Mouse (Mus musculus): ENCODE data around the gene Rassf1. TPM values are rescaled to one million over a fixed set of nuclear protein-coding genes. Genes with fewer than 3 reads are reported as not detected.

The Rassf1 gene
- 82.0 and 87.7 TPM in 2 replicates for polyA plus RNA-seq (2015; fragmentation: Nextera tagmentation; extraction: Ambion mirVana)

GRCm38 (mm10) chr9:107551117-107551889 is at the start of gene Rassf1:
Gene Rassf1, plus strand, starts transcription at chr9:107551555.
- Histone ChIP-seq H3K36me3 (no peaks in the 10 kb centered on the region), H3K9me3 (replicated peaks) (no peaks in the 10 kb centered on the region), H3K4me1 (peaks cover 72% of the 10 kb centered on the region), H3K4me2 (replicated peaks) (peak within 1 kb of the TSS; percentile 92), H3K27ac (replicated peaks) (peak within 1 kb of the TSS; percentile 85), H3K27me3 (no peaks in the 10 kb centered on the region), H3K9ac (peak within 1 kb of the TSS; percentile 59), H3K4me3 (replicated peaks) (peak within 1 kb of the TSS; percentile 51)
- ATAC-seq (ENCODE audit: insufficient number of reproducible peaks, low FRiP score, low TSS enrichment, low read depth) = peak; percentile 65
- under 1% methylated on average over 63 of the region's 63 CpGs for WGBS

- no peaks in the 10 kb centered on the region for H3K36me3 ChIP-seq
- H3K4me1 ChIP-seq = peaks cover 3% of the 10 kb centered on the region
- H3K4me3 ChIP-seq (replicated peaks) = no peak overlapping the region
- no peak overlapping the region for H3K9ac ChIP-seq
- no peak for ATAC-seq (ENCODE audit: insufficient number of reproducible peaks, low FRiP score, low TSS enrichment, low read depth)
- H3K27ac ChIP-seq (replicated peaks) = no peak overlapping the region
- H3K9me3 ChIP-seq (replicated peaks) = no peaks in the 10 kb centered on the region
- WGBS = 86% methylated on average over 12 of the region's 12 CpGs
- H3K4me2 ChIP-seq (replicated peaks) = no peak overlapping the region
- H3K27me3 ChIP-seq = no peaks in the 10 kb centered on the region
These were observed 49.1 kb upstream of the Rassf1 start for GRCm38 (mm10) chr9:107502131-107502846.

GRCm38 (mm10) chr9:107504662-107505537 is 46.5 kb upstream of the Rassf1 start:
- no peak overlapping the region for H3K4me3 ChIP-seq (replicated peaks)
- H3K27ac ChIP-seq (replicated peaks) = no peak overlapping the region
- H3K36me3 ChIP-seq = no peaks in the 10 kb centered on the region
- ATAC-seq (ENCODE audit: insufficient number of reproducible peaks, low FRiP score, low TSS enrichment, low read depth) = no peak
- WGBS = 56% methylated on average over 19 of the region's 19 CpGs
- H3K27me3 ChIP-seq = no peaks in the 10 kb centered on the region
- H3K9ac ChIP-seq = no peak overlapping the region
- no peak overlapping the region for H3K4me2 ChIP-seq (replicated peaks)
- H3K4me1 ChIP-seq = peaks cover 29% of the 10 kb centered on the region
- no peaks in the 10 kb centered on the region for H3K9me3 ChIP-seq (replicated peaks)

- H3K9me3 ChIP-seq (replicated peaks) = no peaks in the 10 kb centered on the region
These were observed 43.1 kb upstream of the Rassf1 start for GRCm38 (mm10) chr9:107508266-107508665.

GRCm38 (mm10) chr9:107510384-107511100 is 40.8 kb upstream of the Rassf1 start:
- Histone ChIP-seq H3K27ac (replicated peaks) (peak overlapping the region; percentile 68), H3K9ac (no peak overlapping the region), H3K27me3 (no peaks in the 10 kb centered on the region; the same call in 1 of the 2 replicates), H3K4me1 (peaks cover 52% of the 10 kb centered on the region), H3K9me3 (replicated peaks) (no peaks in the 10 kb centered on the region), H3K36me3 (no peaks in the 10 kb centered on the region), H3K4me2 (replicated peaks) (no peak overlapping the region), H3K4me3 (replicated peaks) (no peak overlapping the region)
- WGBS = 51% methylated on average over 14 of the region's 14 CpGs
- peak; percentile 52; the same call in 1 of the 2 replicates for ATAC-seq (ENCODE audit: insufficient number of reproducible peaks, low FRiP score, low TSS enrichment, low read depth)

More at GRCm38 (mm10) chr9:107508266-107508665, 43.1 kb upstream of the Rassf1 start:
- WGBS = 42% methylated on average over 10 of the region's 10 CpGs
- Histone ChIP-seq H3K36me3 (no peaks in the 10 kb centered on the region), H3K9ac (no peak overlapping the region), H3K27ac (replicated peaks) (no peak overlapping the region), H3K27me3 (no peaks in the 10 kb centered on the region), H3K4me2 (replicated peaks) (no peak overlapping the region), H3K4me1 (peaks cover 52% of the 10 kb centered on the region), H3K4me3 (replicated peaks) (no peak overlapping the region)
- ATAC-seq (ENCODE audit: insufficient number of reproducible peaks, low FRiP score, low TSS enrichment, low read depth) = no peak

- Histone ChIP-seq H3K36me3 (no peaks in the 10 kb centered on the region), H3K27me3 (no peaks in the 10 kb centered on the region; the same call in 1 of the 2 replicates), H3K9me3 (replicated peaks) (no peaks in the 10 kb centered on the region), H3K4me3 (replicated peaks) (no peak overlapping the region), H3K4me1 (peaks cover 52% of the 10 kb centered on the region), H3K4me2 (replicated peaks) (no peak overlapping the region), H3K27ac (replicated peaks) (peak overlapping the region; percentile 68; the same call in 1 of the 2 replicates), H3K9ac (no peak overlapping the region)
- WGBS = 44% methylated on average over 8 of the region's 8 CpGs
- 0 out of 2 replicates have a peak, but pooled peaks have one; percentile 25 for ATAC-seq (ENCODE audit: insufficient number of reproducible peaks, low FRiP score, low TSS enrichment, low read depth)
These were observed 39.9 kb upstream of the Rassf1 start for GRCm38 (mm10) chr9:107511436-107511835.

- WGBS = 75% methylated on average over 16 of the region's 16 CpGs
- ATAC-seq (ENCODE audit: insufficient number of reproducible peaks, low FRiP score, low TSS enrichment, low read depth) = no peak
- no peaks in the 10 kb centered on the region; the same call in 1 of the 2 replicates for H3K27me3 ChIP-seq
- H3K9me3 ChIP-seq (replicated peaks) = no peaks in the 10 kb centered on the region
- H3K4me1 ChIP-seq = peaks cover 49% of the 10 kb centered on the region
- no peak overlapping the region for H3K9ac ChIP-seq
- no peak overlapping the region for H3K4me3 ChIP-seq (replicated peaks)
- H3K36me3 ChIP-seq = no peaks in the 10 kb centered on the region
- no peak overlapping the region for H3K4me2 ChIP-seq (replicated peaks)
- H3K27ac ChIP-seq (replicated peaks) = no peak overlapping the region
These were observed 39.0 kb upstream of the Rassf1 start for GRCm38 (mm10) chr9:107512326-107512725.

- no peak overlapping the region for H3K27ac ChIP-seq (replicated peaks)
- no peak overlapping the region for H3K4me2 ChIP-seq (replicated peaks)
- H3K4me3 ChIP-seq (replicated peaks) = no peak overlapping the region
- H3K27me3 ChIP-seq = no peaks in the 10 kb centered on the region; the same call in 1 of the 2 replicates
- H3K9ac ChIP-seq = no peak overlapping the region
- H3K9me3 ChIP-seq (replicated peaks) = no peaks in the 10 kb centered on the region
- no peaks in the 10 kb centered on the region for H3K36me3 ChIP-seq
- WGBS = 22% methylated on average over 14 of the region's 14 CpGs
- peaks cover 28% of the 10 kb centered on the region for H3K4me1 ChIP-seq
- ATAC-seq (ENCODE audit: insufficient number of reproducible peaks, low FRiP score, low TSS enrichment, low read depth) = no peak
These were observed 36.9 kb upstream of the Rassf1 start for GRCm38 (mm10) chr9:107514303-107514955.

GRCm38 (mm10) chr9:107520331-107520730 is 31.0 kb upstream of the Rassf1 start:
- no peaks in the 10 kb centered on the region for H3K9me3 ChIP-seq (replicated peaks)
- H3K4me2 ChIP-seq (replicated peaks) = no peak overlapping the region
- H3K4me3 ChIP-seq (replicated peaks) = no peak overlapping the region
- no peaks in the 10 kb centered on the region for H3K36me3 ChIP-seq
- no peak overlapping the region for H3K27ac ChIP-seq (replicated peaks)
- ATAC-seq (ENCODE audit: insufficient number of reproducible peaks, low FRiP score, low TSS enrichment, low read depth) = no peak
- H3K9ac ChIP-seq = no peak overlapping the region
- 55% methylated on average over 6 of the region's 6 CpGs for WGBS
- H3K4me1 ChIP-seq = peaks cover 18% of the 10 kb centered on the region
- peaks cover 6% of the 10 kb centered on the region for H3K27me3 ChIP-seq

GRCm38 (mm10) chr9:107521190-107521589 is 30.2 kb upstream of the Rassf1 start:
- peaks cover 14% of the 10 kb centered on the region for H3K27me3 ChIP-seq
- H3K4me2 ChIP-seq (replicated peaks) = no peak overlapping the region
- 30% methylated on average over 5 of the region's 5 CpGs for WGBS
- no peak overlapping the region for H3K27ac ChIP-seq (replicated peaks)
- no peaks in the 10 kb centered on the region for H3K36me3 ChIP-seq
- no peak for ATAC-seq (ENCODE audit: insufficient number of reproducible peaks, low FRiP score, low TSS enrichment, low read depth)
- H3K9me3 ChIP-seq (replicated peaks) = no peaks in the 10 kb centered on the region
- H3K4me3 ChIP-seq (replicated peaks) = no peak overlapping the region
- no peak overlapping the region for H3K9ac ChIP-seq
- H3K4me1 ChIP-seq = peaks cover 19% of the 10 kb centered on the region
